Comparison of ENCODE assay signal across 21 mouse cellular contexts in the genomic region with DNA sequence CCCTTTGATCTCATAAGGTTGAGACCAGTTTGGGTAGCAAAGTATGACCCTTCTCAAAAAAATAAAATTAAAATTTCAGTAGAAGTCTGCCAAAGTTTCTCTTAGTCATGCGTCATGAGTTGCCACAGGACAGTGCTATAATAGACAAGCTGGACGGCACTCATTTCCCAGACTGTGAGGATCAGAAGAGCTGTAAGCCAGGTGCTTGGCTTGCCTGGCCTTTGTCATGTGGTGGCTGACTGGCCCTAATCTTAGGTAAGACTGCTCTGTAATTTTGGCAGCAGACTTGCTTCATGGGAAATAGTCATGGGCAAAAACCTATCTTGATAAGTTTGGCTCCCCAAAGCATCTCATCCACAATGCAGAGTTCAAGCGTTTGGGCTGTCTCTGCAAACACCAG.
DNase-seq lines count a peak whose midpoint lies in the region.
"Had no signal": no experiment of that assay in that cellular context is flagged by ENCODE, and none has a peak within 500 bp of the region (broad histone marks: within the 10 kb centered on the region; RNA-seq: fewer than 3 reads in every experiment).

No protein-coding gene starts in this region.

- no peaks in the 10 kb centered on the region for H3K9me3 ChIP-seq in heart, embryonic 10.5 days
- H3K9me3 ChIP-seq: embryonic facial prominence, embryonic 10.5 days; embryonic facial prominence, embryonic 13.5 days; hindbrain, embryonic 15.5 days had no signal

- H3K4me3 ChIP-seq in heart, embryonic 10.5 days = no peak overlapping the region
- H3K4me3 ChIP-seq: embryonic facial prominence, embryonic 10.5 days; embryonic facial prominence, embryonic 13.5 days; erythroblast, embryonic 14.5 days; hindbrain, embryonic 12.5 days; hindbrain, embryonic 15.5 days had no signal

- peak; percentile 93 for DNase-seq in heart, adult 11 months
- no peak for DNase-seq in heart, postnatal 25 days (ENCODE audit: low spot score)
- peak; percentile 16 to 19 for DNase-seq in heart, adult 9 months (ENCODE audit: low spot score in 2 of 2)
- DNase-seq in heart, embryonic 10.5 days (ENCODE audit: low spot score) = no peak
- peak; percentile 62 for DNase-seq in fibroblast of lung, adult 2 months (ENCODE audit: low read depth)
- no peak for DNase-seq in left cerebral cortex, postnatal 25 days (ENCODE audit: low spot score in 2 of 2)
- DNase-seq: adrenal gland, adult 2 months; adrenal gland, postnatal 14 days; cerebellum, adult 11 months; cerebellum, adult 2 months; cerebellum, postnatal 10 days; cerebellum, postnatal 36 days; embryo, embryonic 11 days; forebrain, postnatal 0 days; gastrocnemius, postnatal 14 days; kidney, adult 2 months had no signal

- H3K27ac ChIP-seq in heart, embryonic 10.5 days = no peak overlapping the region
- H3K27ac ChIP-seq: embryonic facial prominence, embryonic 10.5 days; embryonic facial prominence, embryonic 13.5 days; hindbrain, embryonic 12.5 days; hindbrain, embryonic 15.5 days had no signal

- intact Hi-C loops in heart, postnatal 25 days (cut with DNase I) = no loop called here
- intact Hi-C loops in left cerebral cortex, postnatal 25 days (cut with DNase I) = no loop called here

- H3K27me3 ChIP-seq in heart, embryonic 10.5 days (ENCODE audit: insufficient read depth, poor library complexity, severe bottlenecking) = no peaks in the 10 kb centered on the region
- H3K27me3 ChIP-seq: embryonic facial prominence, embryonic 13.5 days; hindbrain, embryonic 12.5 days; hindbrain, embryonic 15.5 days had no signal

- peaks cover 3% of the 10 kb centered on the region; the same call in 1 of the 2 replicates for H3K4me1 ChIP-seq in heart, embryonic 10.5 days
- H3K4me1 ChIP-seq: embryonic facial prominence, embryonic 13.5 days; hindbrain, embryonic 12.5 days; hindbrain, embryonic 15.5 days had no signal

- WGBS in heart, embryonic 10.5 days = 86% methylated on average over 3 of the region's 3 CpGs

- peaks cover 10% of the 10 kb centered on the region for H3K36me3 ChIP-seq in heart, embryonic 10.5 days

Comparison
In these comparisons a context has a peak if more than half of its experiments do, and no peak if none do; other contexts are left out.
1. DNase-seq: peak in heart, adult 11 months (single experiment), heart, adult 9 months (2 of 2) and fibroblast of lung, adult 2 months (single experiment); none in heart, postnatal 25 days (single experiment), heart, embryonic 10.5 days (single experiment) and left cerebral cortex, postnatal 25 days (0 of 2).